Mouse (Mus musculus): ENCODE data around the gene 6430571L13Rik.

DNA sequence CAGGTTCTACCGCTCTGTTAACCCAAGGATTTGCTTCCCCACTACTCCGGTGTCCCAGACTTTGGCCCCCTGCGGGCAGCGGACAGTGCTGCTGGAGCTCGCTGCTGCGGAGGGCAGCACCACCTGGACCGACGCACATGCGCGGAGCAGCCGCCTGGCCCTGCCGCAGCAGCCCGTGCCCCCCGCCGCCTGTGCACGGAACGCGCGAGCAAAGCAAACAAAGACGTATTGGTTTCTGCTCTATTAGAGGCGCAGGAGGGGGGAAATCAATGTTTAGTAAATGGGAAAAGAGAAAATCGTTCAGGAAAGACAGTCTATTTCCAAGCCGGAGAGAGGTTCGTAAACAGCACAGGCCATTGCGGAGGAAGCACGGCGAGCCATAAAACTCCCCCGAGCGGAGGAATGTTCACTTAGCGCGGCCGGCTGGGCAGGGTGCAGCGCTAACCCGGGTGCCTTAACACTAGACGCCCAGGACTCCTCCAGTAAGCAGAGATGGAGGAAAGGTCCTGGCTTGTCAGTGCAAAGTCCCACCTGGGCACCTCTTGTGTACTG, 37.6 kb downstream of the 6430571L13Rik start:
- TF ChIP-seq CTCF (IDR thresholded peaks at IDR 0.05; ENCODE audit: control insufficient read depth, insufficient read depth, low read length) = no peak
- no peak for TF ChIP-seq POLR2A (IDR thresholded peaks at IDR 0.05; ENCODE audit: borderline replicate concordance, control insufficient read depth, low read depth, low read length)
